Mouse (Mus musculus) liver, embryonic 11.5 days (tissue): Measurements from ENCODE around the gene Usp49. TPM values are rescaled to one million over a fixed set of nuclear protein-coding genes. Genes with fewer than 3 reads are reported as not detected.

Experiments
- ATAC-seq: fragments of 200-750 bp; cut with Nextera tagmentation; replicated peaks from 2 replicates; pipeline ENCODE4 v1.8.0; 2017; ENCODE audit warnings: moderate number of reproducible peaks, mild to moderate bottlenecking, moderate TSS enrichment, moderate library complexity; ENCODE audit not compliant: low FRiP score
- DNase-seq: peaks from one replicate; pipeline ENCODE4 v3.0.0-alpha.2; 2017; ENCODE audit warnings: low spot score
- H3K27ac ChIP-seq: fragments of 300-500 bp; sonication (generic); 2 replicates; pipeline ENCODE4 v1.5.1; 2014; ENCODE audit warnings: mild to moderate bottlenecking, low read depth, low read length, control low read depth
- H3K27me3 ChIP-seq: fragments of 300-500 bp; sonication (generic); replicated peaks from 2 replicates; pipeline ENCODE4 v1.6.1; 2014; ENCODE audit warnings: low read length, mixed read lengths; ENCODE audit not compliant: control insufficient read depth, insufficient read depth
- H3K36me3 ChIP-seq: fragments of 300-500 bp; sonication (generic); 2 replicates; pipeline ENCODE4 v1.6.1; 2014; ENCODE audit warnings: mild to moderate bottlenecking, low read length, moderate library complexity, mixed read lengths; ENCODE audit not compliant: control insufficient read depth, insufficient read depth
- H3K4me1 ChIP-seq: fragments of 300-500 bp; sonication (generic); replicated peaks from 2 replicates; pipeline ENCODE4 v1.6.1; 2014; ENCODE audit warnings: low read length, mixed read lengths; ENCODE audit not compliant: control insufficient read depth, insufficient read depth
- H3K4me2 ChIP-seq: fragments of 300-500 bp; sonication (generic); 2 replicates; pipeline ENCODE4 v1.6.1; 2014; ENCODE audit warnings: mild to moderate bottlenecking, control low read depth, moderate library complexity
- H3K4me3 ChIP-seq: fragments of 300-500 bp; sonication (generic); 2 replicates; pipeline ENCODE4 v1.5.1; 2014; ENCODE audit warnings: low read depth, low read length, control low read depth
- H3K9ac ChIP-seq: fragments of 300-500 bp; sonication (generic); 2 replicates; pipeline ENCODE4 v1.6.1; 2014; ENCODE audit warnings: low read depth, low read length, control low read depth
- H3K9me3 ChIP-seq: fragments of 300-500 bp; sonication (generic); 2 replicates; pipeline ENCODE4 v1.6.1; 2016; ENCODE audit warnings: low read length, inconsistent platforms, mixed read lengths; ENCODE audit not compliant: control insufficient read depth
- WGBS: fragments of 180-500 bp; shearing (Covaris S2); extraction: QIAGEN DNeasy Blood & Tissue Kit; methylation state at CpG from one replicate; pipeline ENCODE4 v1.1.7; 2014; 5-methylcytosine and 5-hydroxymethylcytosine counted together
- polyA plus RNA-seq: library from polyadenylated mRNA; unstranded; fragments of >200 nt; fragmentation: Nextera tagmentation; extraction: Ambion mirVana; gene quantifications from 2 replicates; pipeline ENCODE4 v1.2.1, GENCODE M21; 2014

Gene Usp49
- polyA plus RNA-seq, 1 experiment from 2014 or later: 4.1 TPM

GRCm38 (mm10) chr17:47627791-47628190, 2.7 kb upstream of the Usp49 start:
- Histone ChIP-seq H3K9ac (peak overlapping the region; percentile 69), H3K9me3 (no peaks in the 10 kb centered on the region), H3K27ac (peak overlapping the region; percentile 87), H3K4me3 (peak overlapping the region; percentile 63), H3K36me3 (peaks cover 25% of the 10 kb centered on the region), H3K4me1 (peaks cover 21% of the 10 kb centered on the region), H3K4me2 (peak overlapping the region; percentile 100), H3K27me3 (no peaks in the 10 kb centered on the region)
- 70% methylated on average over 2 of the region's 2 CpGs for WGBS
- no peak for DNase-seq
- ATAC-seq: no peak

DNA sequence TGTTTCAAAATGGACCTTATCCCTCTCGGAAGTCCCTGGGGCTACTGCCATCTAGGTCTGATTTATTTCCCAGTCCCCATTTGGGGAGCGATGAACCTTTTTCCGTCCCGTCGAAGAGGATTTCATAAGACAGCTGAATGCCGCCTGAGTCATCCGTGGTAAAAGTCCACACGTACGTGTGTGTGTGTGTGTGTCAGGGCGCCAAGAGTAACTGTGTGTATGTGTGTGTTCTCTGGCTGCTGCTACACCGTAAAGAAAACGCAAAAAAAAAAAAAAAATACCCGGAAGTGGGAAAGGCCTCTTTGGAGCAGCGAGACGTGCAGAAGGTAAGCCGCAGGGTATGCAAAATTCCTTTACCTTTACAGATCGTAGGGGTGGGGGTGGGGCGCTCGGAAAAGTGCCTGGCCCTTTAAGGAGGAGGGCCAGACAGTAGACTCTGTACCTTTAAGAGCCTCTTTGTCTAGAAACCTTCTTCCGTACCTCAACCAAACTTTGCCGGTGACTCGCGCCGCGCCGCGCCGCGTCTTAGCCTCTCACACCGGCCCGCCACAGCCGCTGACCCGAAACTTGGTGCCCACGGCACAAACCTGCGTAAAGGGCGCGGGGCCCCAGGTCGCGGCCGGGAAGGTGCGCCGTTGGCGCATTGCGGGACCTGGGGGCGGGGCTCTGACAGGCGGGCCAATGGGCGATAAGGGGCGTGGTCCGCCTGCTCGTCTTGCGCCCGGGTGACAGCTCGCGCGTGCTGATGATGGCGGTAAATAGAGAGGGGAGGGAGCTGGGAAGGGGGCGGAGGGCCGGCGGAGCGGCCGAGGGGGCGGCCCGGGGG, 1.4 kb upstream of the Usp49 start:
- under 1% methylated on average over 62 of the region's 63 CpGs for WGBS
- ATAC-seq (peak; percentile 89), DNase-seq (peak; percentile 96)
- Histone ChIP-seq H3K4me2 (peak overlapping the region; percentile 100), H3K9me3 (no peaks in the 10 kb centered on the region), H3K36me3 (peaks cover 14% of the 10 kb centered on the region), H3K27ac (peak overlapping the region; percentile 87), H3K27me3 (no peaks in the 10 kb centered on the region), H3K9ac (peak overlapping the region; percentile 81), H3K4me3 (peak overlapping the region; percentile 63), H3K4me1 (peaks cover 26% of the 10 kb centered on the region)

DNA sequence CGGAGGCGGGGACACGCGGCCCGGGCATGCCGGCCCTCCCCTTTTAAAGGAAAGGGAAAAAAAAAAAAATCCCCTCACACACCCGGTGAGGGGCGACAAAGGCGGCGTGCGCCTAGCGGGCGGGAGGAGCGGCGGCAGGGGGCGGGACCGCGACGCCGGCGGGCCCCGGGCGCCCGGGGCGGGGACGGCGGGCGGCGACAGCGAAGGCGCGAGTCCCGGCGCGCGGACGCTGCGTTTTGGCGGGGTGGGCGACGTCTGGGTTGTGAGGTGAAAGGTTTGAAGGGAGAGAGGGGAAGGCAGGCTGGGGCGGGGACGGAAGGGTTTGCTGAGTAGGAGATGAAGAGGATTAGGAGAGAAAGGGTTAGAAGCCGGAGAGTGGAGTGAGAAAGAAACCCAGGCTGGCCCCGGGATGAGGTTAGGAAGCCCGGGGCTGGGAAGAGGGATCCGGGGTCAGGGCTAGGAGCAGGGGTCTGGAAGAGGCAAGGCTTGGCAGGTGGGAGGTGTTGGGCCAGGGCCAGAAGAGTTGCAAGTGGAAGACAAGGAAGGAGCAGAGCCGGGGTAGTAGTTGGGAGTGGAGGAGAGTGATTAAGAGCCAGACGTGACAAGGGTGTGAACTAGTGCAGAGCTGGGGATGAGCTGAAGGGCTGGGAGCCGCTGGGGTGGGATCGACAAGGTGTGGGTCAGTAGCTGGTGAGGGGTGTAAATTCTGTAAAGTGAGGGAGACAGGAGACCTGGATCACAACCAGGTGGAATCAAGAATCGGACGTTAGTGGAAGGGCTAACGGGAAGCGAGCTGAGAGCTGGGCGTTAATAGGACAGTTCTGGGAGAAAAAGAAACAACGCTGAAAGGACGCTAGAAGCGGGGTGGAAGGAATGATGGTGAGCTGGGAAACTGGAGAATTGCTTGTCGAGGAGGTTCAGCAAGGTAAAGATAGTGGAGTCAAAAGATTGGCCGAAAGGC, 493 bp upstream of the Usp49 start:
- under 1% methylated on average over 61 of the region's 61 CpGs for WGBS
- Histone ChIP-seq H3K36me3 (peaks cover 12% of the 10 kb centered on the region), H3K9me3 (no peaks in the 10 kb centered on the region), H3K4me1 (peaks cover 26% of the 10 kb centered on the region), H3K27me3 (no peaks in the 10 kb centered on the region), H3K4me2 (peak overlapping the region; percentile 100), H3K27ac (peak overlapping the region; percentile 87), H3K9ac (peak overlapping the region; percentile 81), H3K4me3 (peak overlapping the region; percentile 63)
- DNase-seq (no peak), ATAC-seq (peak; percentile 58)

DNA sequence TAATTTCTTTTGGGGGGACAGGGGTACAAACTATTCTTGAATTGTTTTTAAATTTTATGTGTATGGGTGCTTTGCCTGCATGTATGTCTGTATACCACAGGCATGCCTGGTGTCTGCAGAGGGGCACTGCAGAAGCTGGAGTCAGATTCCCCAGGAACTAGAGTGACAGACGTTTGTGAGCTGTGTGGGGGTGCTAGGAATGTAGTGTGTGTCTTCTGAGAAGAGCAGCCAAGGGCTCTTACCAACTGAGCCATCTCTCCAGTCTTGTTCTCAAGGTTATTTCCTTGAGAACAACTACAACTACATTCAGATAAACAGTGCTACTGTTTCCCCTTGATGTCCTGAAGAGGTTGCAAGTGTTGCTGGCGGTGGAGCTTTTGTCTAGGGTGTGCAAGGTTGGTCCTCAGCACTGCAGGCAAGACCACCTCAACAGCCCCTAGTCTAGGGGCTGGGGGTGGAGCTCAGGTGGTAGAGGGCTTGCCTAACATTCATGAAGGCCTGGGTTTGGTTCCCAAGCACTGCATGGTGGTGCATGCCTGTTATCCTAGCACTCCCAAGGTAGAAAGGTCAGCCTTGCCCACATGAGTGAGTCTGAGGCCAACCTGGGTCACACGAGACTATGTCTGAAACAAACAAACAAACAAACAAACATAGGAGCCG, 1.8 kb downstream of the Usp49 start:
- no peak overlapping the region for H3K9ac ChIP-seq
- H3K4me1 ChIP-seq: peaks cover 26% of the 10 kb centered on the region
- ATAC-seq (no peak), DNase-seq (no peak)
- H3K4me3 ChIP-seq: no peak overlapping the region
- H3K36me3 ChIP-seq: no peaks in the 10 kb centered on the region
- WGBS: 67% methylated on average over 4 of the region's 4 CpGs
- H3K4me2 ChIP-seq: peak overlapping the region; percentile 23; the same call in 1 of the 2 replicates
- H3K9me3 ChIP-seq: no peaks in the 10 kb centered on the region
- no peak overlapping the region for H3K27ac ChIP-seq
- H3K27me3 ChIP-seq: no peaks in the 10 kb centered on the region

- Histone ChIP-seq H3K27ac (no peak overlapping the region), H3K4me1 (peaks cover 20% of the 10 kb centered on the region), H3K9ac (no peak overlapping the region), H3K36me3 (no peaks in the 10 kb centered on the region), H3K9me3 (no peaks in the 10 kb centered on the region), H3K4me3 (no peak overlapping the region), H3K4me2 (no peak overlapping the region), H3K27me3 (no peaks in the 10 kb centered on the region)
- no peak for ATAC-seq
- DNase-seq: no peak
- 73% methylated on average over 7 of the region's 7 CpGs for WGBS
Observed at GRCm38 (mm10) chr17:47633999-47634770, 3.7 kb downstream of the Usp49 start.

- WGBS: 86% methylated on average over 2 of the region's 2 CpGs
- DNase-seq: no peak
- H3K4me1 ChIP-seq: no peaks in the 10 kb centered on the region; the same call in 1 of the 2 replicates
Observed at GRCm38 (mm10) chr17:47642992-47643391, 12.5 kb downstream of the Usp49 start.

GRCm38 (mm10) chr17:47646683-47647082, 16.2 kb downstream of the Usp49 start:
- Histone ChIP-seq H3K4me1 (0 out of 2 replicates have a peak, but pooled peaks cover 3% of the 10 kb centered on the region), H3K4me3 (no peak overlapping the region), H3K9ac (no peak overlapping the region), H3K36me3 (no peaks in the 10 kb centered on the region), H3K9me3 (no peaks in the 10 kb centered on the region), H3K27me3 (no peaks in the 10 kb centered on the region), H3K27ac (no peak overlapping the region), H3K4me2 (no peak overlapping the region)
- ATAC-seq (peak; percentile 29; the same call in 1 of the 2 replicates), DNase-seq (peak; percentile 59)
- WGBS: 80% methylated on average over 1 of the region's 1 CpGs

More at GRCm38 (mm10) chr17:47642992-47643391, 12.5 kb downstream of the Usp49 start:
- H3K9me3 ChIP-seq: no peaks in the 10 kb centered on the region
- H3K27ac ChIP-seq: no peak overlapping the region
- no peak for ATAC-seq
- H3K27me3 ChIP-seq: no peaks in the 10 kb centered on the region
- no peaks in the 10 kb centered on the region for H3K36me3 ChIP-seq
- H3K4me2 ChIP-seq: no peak overlapping the region
- H3K4me3 ChIP-seq: no peak overlapping the region
- no peak overlapping the region for H3K9ac ChIP-seq
